Mouse (Mus musculus) cerebellum, adult 2 months (tissue): ENCODE results near the gene Plpp3.

Source experiments
- CTCF ChIP-seq: fragments of 200-500 bp; IDR thresholded peaks from 2 replicates; pipeline ENCODE4 v1.5.1; 2011; ENCODE audit warnings: low read depth, mild to moderate bottlenecking, control low read depth, low read length, moderate library complexity, borderline replicate concordance; ENCODE audit not compliant: insufficient read depth
- POLR2A ChIP-seq: fragments of 200-500 bp; IDR thresholded peaks from 2 replicates; pipeline ENCODE4 v1.6.1; 2011; ENCODE audit warnings: low read length, control low read depth, borderline replicate concordance; ENCODE audit not compliant: insufficient read depth

DNA sequence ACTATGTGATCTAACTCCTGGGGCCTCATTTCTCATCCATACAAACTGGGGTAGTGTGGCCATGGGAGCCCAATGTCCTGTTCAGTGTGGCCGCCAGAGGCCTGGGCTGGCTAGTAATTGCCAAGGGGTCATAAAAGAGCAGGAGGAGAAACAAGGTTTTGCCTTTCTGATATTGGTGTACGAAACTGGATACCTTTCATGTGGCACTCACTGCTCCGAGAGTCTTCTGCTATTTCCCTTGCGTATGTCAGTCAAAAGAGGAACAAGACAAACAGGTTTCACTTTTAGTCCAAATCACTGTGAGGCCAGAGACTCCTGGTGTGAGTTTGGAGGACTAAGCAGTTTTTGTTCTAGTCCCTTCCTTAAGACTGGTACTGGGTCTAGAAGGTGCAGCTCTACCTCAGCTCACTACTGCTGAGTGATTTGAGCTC, 6.8 kb downstream of the Plpp3 start:
- no peak for TF ChIP-seq CTCF
- no peak for TF ChIP-seq POLR2A
